Mouse (Mus musculus) mature B cell (primary cell): ENCODE results near the gene 4931423N10Rik.
"Not testable (repeated sequence)": the region's sequence is repeated elsewhere in the genome, so short reads cannot be mapped to it uniquely, and the experiment has no call there.

Source experiments
- in situ Hi-C: fragments of 300-500 bp; cut with MboI; formaldehyde crosslinking; loops from 2 replicates; pipeline ENCODE4 v1.14.3; 2019

4931423N10Rik gene

DNA sequence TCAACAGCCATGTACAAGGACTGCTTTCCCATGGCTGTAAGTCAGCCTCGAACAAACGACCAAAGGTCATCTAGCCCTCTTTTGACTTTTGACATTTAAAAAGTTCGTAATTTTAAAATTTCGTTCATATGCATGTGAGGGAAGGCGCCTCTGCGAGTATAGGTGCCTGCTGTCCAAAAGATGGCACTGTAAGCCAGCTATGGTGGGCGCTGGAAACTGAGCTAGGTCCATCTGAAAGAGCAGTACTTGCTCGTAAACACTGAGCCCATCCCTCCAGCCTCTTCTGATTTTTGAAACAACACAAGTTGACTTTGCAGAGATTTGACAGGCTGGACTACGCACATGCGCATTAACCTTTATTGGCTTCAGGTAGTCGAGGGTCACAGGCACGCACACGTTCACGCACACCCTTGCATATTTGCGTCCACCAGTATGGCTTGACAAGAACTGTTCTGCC is at the start of gene 4931423N10Rik:
TSS of gene 4931423N10Rik (plus strand) at position 407 of the 457 bp plus-strand sequence.
- in situ Hi-C loops, result no loop called here

DNA sequence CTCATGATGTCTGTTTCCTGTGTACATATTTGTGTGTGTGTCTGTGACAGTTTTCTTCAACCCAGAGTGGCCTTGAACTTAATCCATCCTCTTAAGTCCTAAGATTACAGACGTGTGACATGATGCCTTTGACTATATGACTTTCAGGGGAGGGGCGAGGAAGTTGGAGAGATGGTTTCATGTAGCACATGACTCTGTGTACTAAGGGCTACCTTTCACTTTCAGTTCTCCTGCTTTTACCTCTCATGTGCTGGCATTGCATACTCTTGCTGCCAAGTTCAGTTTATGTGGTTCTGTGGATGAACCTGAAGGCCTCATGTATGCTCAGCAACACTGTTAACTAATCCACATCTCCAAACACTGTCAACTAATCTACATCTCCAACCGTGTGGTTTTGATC is 35.0 kb upstream of the 4931423N10Rik start:
- in situ Hi-C loops, result no loop called here

DNA sequence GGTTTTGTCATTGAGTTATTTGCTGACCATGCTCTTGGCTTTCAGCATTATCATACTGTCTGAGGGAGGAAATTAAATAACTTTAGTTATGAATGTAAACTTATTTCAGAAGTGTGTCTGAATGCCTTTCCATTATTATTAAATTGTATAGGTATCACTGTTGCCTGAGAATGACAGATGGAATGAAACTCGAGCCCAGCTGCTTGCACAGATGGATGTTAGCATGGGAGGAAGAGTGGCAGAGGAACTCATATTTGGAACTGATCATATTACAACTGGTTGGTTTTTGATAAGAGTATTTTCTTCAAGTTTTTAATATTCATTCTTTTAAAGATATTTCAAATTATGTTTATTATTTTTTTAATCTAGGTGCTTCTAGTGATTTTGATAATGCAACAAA is 12.9 kb upstream of the 4931423N10Rik start:
- in situ Hi-C loops, result no loop called here

DNA sequence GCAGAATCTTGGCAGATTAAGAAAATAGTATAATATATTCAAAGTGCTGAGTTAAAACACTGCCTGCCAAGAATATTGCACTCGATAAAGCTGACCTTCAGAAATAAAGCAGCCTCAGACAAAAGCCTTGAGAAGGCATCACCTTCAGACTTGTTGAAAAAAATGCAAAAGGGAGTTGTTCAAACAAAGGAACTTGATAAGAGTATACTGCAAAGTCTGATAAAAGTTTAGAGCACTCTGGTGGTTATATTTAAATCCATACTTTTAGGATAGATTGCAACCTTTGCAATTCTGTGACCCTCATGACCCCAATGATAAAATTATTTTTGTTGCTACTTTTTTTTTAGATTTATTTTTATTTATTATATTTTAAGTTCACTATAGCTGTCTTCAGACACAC is 6.2 kb upstream of the 4931423N10Rik start:
- in situ Hi-C loops, result no loop called here

DNA sequence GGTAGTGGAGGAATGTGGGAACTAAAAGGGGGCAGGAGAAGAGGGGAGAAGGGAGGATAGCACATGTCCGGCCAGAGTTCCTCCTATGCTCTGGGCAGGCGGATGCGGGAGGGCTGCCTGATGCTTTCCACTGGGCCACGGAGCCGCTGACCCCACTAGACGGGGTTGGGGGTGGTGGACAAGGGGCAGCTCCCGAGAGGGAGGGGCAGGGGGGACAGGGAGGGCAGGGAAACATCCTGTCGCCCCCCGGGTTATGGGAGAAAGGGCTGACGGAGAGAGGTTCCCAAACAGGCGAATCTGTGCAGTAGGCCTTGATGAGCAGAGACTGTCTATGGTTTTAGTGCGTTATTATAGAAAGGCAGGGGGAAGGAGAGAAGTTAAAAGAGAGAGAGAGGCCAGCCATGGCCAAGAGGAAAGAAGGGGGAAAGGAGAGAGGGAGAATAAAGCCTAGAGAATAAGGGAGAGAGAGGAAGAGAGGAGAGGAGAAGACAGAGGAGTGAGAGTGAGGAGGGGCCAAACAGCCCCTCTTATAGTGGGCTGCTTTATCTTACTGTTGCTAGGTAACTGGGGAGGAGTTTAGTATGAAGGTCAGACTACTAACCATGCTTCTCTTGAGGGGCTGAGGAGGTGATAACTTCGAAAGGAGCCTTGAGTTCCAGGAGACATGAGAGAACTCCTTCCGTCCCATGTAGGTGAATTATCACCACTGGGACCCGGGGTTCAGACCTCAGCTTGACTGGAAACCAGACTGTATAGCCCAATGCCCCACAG is 4.2 kb upstream of the 4931423N10Rik start:
- in situ Hi-C loops, result no loop called here

DNA sequence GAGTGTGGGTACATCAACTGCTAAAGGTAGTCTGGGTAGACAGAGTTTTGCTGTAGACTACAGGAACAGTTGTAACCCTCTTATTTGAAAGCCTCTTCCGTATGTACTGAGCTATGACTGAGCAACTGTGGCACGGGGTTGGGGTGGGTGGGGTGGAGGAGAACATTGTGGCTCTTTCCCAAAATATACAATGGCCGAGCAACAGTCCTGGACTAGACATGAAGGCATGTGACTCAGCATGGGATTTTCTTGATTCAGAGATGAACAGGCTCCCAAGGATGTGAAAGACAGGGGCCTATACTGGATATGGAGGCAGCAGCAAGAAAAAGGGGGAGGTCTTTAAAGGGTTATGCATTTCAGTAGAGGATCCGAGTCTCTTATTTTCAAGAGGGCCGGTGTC is 6.4 kb downstream of the 4931423N10Rik start:
- in situ Hi-C loops, result no loop called here

DNA sequence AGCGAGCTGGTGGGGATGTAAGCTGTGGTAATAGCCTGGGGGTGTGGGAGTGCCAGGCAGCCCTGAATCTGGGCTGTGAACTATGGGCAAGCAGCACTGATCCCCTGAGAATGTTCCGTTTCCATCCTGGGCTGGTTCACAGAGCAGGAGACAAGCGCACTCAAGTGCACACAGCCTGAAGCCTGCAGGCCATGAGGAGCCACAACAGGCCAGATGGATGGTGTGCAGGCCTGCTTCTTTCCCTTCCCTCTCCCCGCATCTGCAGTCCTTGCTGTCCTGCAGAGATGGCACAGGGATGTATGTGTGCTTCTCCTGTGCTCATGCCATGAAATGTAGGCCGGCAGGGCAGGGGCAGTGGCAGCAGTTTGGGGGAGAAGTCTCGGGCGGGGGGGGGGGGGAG is 17.9 kb downstream of the 4931423N10Rik start:
- in situ Hi-C loops, result no loop called here

DNA sequence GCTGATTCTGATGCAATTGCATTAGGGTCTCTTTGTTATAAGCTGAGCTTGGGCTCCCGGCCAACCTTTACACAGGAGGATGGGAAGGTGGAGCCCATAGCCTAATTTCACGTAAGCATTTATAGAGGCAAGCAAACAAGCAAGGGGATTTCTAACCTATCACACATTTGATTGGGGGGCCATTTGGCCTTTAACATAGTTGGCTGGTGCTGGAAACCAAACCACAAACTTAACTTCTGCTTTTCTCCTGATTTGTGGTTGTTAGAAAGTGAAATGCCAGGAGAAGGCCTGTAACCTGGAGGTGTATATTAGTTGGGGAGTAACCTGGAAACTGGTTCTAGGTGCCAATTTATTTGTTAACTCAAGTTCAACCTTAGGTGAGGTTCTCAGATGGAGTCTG is 21.2 kb downstream of the 4931423N10Rik start:
- in situ Hi-C loops, result no loop called here

DNA sequence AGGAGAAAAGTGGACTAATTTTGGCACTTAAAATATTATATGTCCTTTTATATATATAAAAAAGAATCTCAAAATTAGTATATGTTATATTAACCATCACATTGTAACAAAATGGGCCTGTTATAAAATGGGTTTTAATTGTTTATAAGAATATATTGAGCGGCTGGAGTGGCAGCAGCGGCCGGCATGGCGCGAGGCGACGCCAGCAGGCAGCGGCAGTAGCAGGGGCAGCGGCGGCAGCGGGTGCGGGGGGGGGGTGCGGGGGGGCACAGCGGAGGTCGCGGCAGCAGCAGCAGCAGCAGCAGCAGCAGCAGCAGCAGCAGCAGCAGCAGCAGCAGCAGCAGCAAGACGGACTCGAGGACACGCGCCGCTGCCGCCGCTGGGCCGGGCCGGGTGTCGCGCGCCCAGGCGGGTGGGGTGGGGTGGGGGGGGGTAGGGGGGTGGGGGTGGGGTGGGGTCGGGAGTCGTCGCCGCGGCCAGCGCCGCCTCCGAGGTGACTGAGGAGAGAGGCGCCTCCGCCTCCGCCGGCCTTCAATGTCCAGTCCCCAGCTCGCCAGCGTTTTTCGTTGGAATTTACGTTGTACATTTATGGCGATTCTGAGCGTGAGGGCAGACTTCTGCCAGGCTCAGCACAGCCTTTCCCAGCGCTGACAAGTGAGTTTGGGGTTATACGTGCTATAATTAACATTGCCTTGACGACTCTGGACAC is 26.9 kb downstream of the 4931423N10Rik start:
- in situ Hi-C loops, result no loop called here

DNA sequence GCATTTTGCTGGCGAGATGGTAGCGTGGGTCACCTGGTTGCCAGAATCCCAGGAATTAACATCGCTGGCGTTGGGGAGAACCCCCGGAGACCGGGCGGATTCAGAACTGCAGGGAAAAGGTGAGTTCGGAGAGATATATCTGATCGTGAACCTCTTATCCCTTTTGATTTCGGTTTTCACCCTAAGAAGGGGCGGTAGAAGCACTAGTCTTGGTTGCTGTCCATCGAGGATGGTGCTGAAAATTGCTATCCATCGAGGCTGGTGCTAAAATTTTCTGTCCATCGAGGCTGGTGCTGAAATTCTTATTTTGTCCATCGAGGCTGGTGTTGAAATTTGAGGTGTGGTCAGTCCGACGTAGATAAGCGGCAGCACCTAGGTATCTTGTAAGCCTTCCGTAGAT is 83.7 kb downstream of the 4931423N10Rik start:
- in situ Hi-C loops, result not testable (repeated sequence)

DNA sequence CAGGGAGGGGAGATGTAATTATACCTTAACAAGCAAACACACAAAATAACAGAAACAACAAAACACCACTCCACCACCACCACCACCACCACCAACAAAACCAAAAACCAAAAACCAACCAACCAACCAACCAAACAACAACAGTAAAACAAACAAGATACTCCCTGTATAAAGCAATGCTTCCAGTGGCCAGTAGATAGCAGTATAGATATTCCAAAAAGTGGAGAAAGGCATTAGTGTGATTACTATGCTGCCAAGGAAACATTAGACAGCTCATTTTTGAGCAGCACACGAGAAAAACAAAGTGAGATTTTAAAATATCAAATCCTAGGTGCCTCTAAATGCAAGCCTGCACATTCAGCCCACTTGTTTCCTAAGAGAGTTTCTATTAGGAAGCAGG is 107.6 kb downstream of the 4931423N10Rik start:
- in situ Hi-C loops, result no loop called here
